Mouse (Mus musculus) activated CD4-positive, CD25-positive, alpha-beta regulatory T cell, adult 9 weeks (primary cell): ENCODE data around the gene Xdh. TPM values are rescaled to one million over a fixed set of nuclear protein-coding genes. Genes with fewer than 3 reads are reported as not detected.

Source experiments
- polyA plus RNA-seq: library from polyadenylated mRNA; unstranded; fragments of 100-300 nt; shearing (Covaris generic); gene quantifications from one replicate; pipeline ENCODE4 v1.2.1, GENCODE M21; 2017

Xdh gene
- polyA plus RNA-seq = 55.9 TPM

GRCm38 (mm10) chr17:73950062-73950735, at the start of gene Xdh:
Gene Xdh, minus strand, starts transcription at chr17:73950196.

Other genes with a start within 250 kb of the Xdh start
- gene Galnt14, start 239.7 kb downstream of the Xdh start, polyA plus RNA-seq = 0.94 TPM
- gene Ehd3, start 146.1 kb downstream of the Xdh start, polyA plus RNA-seq = 81.1 TPM
- gene Srd5a2, start 97.7 kb upstream of the Xdh start, polyA plus RNA-seq = not detected